Mouse (Mus musculus) c-Kit-positive CD71-positive TER-119-positive erythroid progenitor cells, embryonic 14.5 days (primary cell): ENCODE measurements around the gene Cd44.

Source experiments
- DNase-seq: peaks from one replicate; pipeline ENCODE4 v3.0.0-alpha.2; 2013; ENCODE audit warnings: low spot score

The Cd44 gene

GRCm38 (mm10) chr2:102872436-102872835 lies 29.0 kb downstream of the Cd44 start:
- DNase-seq, result no peak

DNA sequence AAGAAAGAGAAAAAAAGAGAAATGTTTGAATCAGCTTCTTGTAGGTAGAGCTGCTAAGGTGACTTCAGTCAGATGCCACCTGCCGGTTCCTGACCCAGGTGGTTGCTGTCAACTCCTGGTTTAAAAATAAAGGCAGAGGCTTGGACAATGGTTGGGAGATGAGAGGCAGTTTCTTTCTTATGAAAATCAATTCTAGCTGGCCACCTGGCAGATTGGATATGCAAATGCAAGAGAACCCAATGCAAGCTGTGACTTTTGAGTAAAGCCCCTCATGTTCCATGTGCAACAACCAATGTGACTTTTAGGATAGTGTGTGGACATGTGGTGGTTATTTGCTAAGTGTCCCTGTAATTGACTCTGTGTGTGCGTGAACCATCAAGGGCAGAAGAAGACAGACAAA lies 33.0 kb downstream of the Cd44 start:
- no peak for DNase-seq

GRCm38 (mm10) chr2:102867396-102868088 lies 33.9 kb downstream of the Cd44 start:
- peak; percentile 57 for DNase-seq

DNA sequence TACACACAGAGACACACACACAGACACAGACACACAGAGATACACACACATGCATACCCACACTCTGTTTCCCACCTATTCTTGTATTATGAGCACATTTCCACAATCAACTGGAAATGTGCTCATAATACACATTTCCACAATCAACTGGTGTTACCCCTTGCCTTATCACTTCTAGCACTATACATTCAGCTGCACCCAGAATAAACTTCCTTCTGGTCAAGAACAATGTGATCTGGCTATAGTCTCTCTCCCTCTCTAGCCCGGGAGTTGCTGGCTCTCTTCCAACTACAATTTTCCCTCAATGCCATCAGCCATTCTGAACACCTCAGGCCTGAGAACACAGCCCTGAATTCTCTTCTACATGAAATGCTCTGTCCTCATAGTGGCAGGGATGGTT lies 34.9 kb downstream of the Cd44 start:
- DNase-seq, result no peak

- DNase-seq, result no peak
Observed at GRCm38 (mm10) chr2:102865354-102865752, 36.1 kb downstream of the Cd44 start.

GRCm38 (mm10) chr2:102864695-102865353 lies 36.6 kb downstream of the Cd44 start:
- no peak for DNase-seq

GRCm38 (mm10) chr2:102864036-102864435 lies 37.4 kb downstream of the Cd44 start:
- no peak for DNase-seq

DNA sequence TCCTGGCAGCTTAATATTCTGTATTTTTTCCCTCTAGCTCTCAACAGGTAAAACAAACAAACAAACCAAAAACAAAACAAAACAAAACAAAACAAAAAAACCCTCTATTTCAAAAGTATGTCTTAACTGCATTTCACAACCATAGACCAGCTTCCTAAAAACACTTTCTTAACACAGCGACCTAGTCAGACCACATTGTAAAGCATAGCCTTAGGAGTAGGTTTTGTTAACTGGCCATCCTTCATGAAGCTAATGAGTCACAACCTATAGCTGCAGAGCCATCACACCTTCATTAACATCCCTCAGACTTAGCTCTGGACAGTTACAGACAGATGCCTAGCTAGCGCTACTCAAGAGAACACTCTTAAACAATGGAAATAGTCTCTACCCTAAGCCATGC lies 37.9 kb downstream of the Cd44 start:
- no peak for DNase-seq

DNA sequence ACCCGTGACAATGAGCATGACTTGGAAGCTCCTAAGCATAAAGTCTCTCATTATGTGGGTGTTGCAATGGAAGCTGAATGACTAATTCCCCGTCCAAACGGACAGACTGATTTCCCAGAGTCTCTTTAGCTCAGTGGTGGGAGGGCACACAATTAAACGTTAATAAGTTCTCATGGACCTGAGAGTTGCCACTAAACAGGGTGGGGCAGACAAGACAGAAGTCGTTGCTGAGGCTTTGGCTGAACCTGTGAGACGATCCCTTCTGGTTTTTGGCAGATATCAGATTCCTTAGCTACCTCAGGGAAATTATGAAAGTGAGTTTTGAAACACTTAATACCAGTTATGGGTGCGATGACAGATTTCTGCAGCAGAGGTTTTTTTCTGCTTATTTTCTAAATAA lies 38.8 kb downstream of the Cd44 start:
- DNase-seq, result no peak

- DNase-seq, result no peak
Observed at GRCm38 (mm10) chr2:102858271-102858670, 43.2 kb downstream of the Cd44 start.

GRCm38 (mm10) chr2:102853297-102853696 lies 48.2 kb downstream of the Cd44 start:
- DNase-seq, result no peak

GRCm38 (mm10) chr2:102851936-102852477 lies 49.5 kb downstream of the Cd44 start:
- no peak for DNase-seq

GRCm38 (mm10) chr2:102850026-102850425 lies 51.4 kb downstream of the Cd44 start:
- no peak for DNase-seq

- no peak for DNase-seq
Observed at GRCm38 (mm10) chr2:102848811-102849433, 52.5 kb downstream of the Cd44 start.

DNA sequence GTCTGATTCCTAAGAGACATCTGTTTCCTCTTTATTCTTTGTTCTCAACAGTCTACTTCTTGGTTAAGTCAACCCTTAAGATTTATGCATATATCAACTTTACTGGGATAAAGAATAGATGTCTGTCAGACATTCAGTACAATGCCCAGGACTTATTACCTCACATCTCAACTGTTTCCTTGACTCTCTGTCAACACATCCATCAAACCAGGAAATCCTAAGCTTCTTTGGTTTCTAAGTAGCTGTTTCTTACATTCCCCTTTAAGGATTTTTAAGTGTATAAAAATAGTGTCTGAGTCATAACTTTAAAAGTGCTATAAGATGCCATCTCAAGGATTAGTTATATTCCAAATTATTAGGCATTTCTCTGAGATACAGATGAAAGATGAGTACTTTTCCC lies 60.2 kb downstream of the Cd44 start:
- no peak for DNase-seq

GRCm38 (mm10) chr2:102838179-102838578 lies 63.3 kb downstream of the Cd44 start:
- no peak for DNase-seq

DNA sequence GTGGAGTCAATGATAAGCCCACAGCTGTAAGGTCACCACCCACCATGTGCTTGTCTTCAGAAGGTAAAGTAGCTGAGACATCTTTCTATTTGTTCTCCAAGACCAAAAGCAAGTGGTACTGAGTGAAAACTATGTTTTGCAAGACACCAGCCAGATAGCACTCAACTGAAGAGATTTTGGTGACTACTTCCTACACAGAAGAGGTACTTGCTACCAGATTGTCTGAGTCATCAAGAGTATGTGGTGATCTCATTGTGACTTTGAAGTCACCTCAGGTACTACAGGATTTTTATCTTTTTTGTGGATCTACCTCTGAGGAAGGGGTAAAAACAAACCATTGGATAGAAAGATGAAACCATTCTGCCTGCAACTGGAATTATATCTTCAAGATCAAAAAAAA lies 69.9 kb downstream of the Cd44 start:
- DNase-seq, result no peak

DNA sequence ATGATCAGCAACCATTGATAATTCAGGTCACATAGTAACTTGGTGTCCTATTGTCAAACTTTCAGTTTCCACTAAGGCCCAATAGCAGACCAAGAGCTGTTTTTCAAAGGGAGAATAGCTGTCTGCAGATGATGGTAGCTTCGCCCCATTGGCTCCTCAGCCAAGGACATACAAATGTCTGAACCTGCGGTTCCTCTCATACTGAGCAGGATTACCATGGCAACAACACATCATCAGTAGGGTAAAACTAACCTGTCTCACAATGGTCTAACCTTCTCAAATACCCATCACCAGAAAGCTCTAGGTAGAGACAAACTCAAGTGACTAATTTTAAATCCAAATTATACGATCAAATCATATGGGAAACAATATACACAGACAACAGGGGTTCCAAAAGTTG lies 72.3 kb downstream of the Cd44 start:
- no peak for DNase-seq

GRCm38 (mm10) chr2:102828381-102828780 lies 73.1 kb downstream of the Cd44 start:
- DNase-seq, result no peak

DNA sequence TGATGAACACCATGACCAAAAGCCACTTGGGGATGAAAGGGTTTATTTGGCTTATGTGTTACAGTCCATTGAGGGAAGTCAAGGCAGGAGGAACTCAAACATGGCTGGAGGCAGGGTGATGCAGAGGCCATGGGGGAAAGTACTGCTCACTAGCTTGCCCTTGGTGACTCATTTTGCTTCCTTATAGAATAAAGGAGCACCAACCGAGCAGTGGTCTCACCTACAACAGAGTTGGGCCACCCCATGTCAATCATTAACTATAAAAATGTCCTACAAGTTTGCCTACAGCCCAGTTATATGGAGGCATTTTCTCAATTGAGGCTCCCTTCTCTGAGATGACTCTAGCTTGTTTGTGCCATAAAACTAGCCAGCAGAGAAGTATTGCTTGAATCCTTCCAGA lies 73.6 kb downstream of the Cd44 start:
- DNase-seq, result no peak

- DNase-seq, result no peak
Observed at GRCm38 (mm10) chr2:102825961-102826633, 75.4 kb downstream of the Cd44 start.

- DNase-seq, result no peak
Observed at GRCm38 (mm10) chr2:102822036-102822435, 79.4 kb downstream of the Cd44 start.

- no peak for DNase-seq
Observed at GRCm38 (mm10) chr2:102820790-102821189, 80.7 kb downstream of the Cd44 start.
